Mouse (Mus musculus): Measurements from ENCODE around the gene Txk.

DNA sequence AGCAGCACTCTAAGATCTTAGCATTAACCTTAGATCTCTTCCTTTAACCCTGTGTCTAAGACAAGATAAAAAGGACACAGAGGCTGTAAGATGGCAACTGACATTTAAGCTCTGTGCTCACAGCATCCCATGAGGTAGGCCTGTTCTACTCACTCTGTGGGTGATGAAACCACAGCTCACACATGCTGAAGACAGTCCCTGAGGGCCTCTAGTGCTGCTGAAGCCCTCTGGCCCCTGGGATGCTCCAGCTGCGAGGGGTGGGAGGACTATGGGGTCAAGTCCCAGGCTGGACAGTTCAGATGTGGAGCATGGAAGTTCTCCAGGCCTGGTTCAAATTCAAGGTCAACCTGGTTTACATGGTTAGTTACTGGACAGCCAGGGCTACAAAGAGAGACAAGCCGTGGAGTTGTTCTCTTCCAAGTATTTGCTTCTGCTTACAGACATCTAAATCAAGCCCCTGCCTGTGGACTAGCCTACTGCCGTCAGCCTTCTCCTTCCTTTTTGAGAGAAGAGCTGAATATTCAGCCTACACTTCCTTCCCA is 40.8 kb upstream of the Txk start:
- TF ChIP-seq CTCF (IDR thresholded peaks at IDR 0.05; ENCODE audit: borderline replicate concordance, insufficient read depth, low read length), result no peak
- no peak for TF ChIP-seq POLR2A (IDR thresholded peaks at IDR 0.05; ENCODE audit: low read depth, low read length)

All from embryonic fibroblast, embryonic 13.5 days (primary cell).